Mouse (Mus musculus): ENCODE results near the gene Foxp1.

DNA sequence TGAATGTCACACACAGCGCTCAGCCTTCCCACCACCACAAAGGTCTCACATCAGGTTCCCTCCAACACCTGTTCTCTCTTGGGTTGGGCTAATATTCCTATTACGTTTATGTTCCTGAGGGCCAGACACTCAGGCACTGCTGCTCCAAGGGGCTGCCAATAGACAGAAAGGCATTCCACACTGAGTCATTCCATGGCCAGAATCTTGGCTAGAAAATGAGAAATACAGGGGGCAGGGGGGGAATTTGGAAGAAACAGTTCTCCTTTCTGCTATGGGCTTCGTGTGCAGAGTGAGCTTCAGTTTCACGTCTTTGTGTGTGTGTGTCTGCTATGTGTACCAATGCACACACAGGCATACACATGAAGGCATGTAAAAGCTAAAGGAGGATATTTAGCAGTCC, 95.2 kb downstream of the Foxp1 start:
- TF ChIP-seq CTCF (IDR thresholded peaks at IDR 0.05; ENCODE audit: extremely low read depth, insufficient read depth, insufficient read length, insufficient replicate concordance) (no peak), POLR2A (IDR thresholded peaks at IDR 0.05; ENCODE audit: low read depth, low read length) (no peak)
